Mouse (Mus musculus): Measurements from ENCODE around the gene Scnn1g. TPM values are rescaled to one million over a fixed set of nuclear protein-coding genes. Genes with fewer than 3 reads are reported as not detected.

Scnn1g gene
- polyA plus RNA-seq, 1 experiment from 2014 or later: not detected

DNA sequence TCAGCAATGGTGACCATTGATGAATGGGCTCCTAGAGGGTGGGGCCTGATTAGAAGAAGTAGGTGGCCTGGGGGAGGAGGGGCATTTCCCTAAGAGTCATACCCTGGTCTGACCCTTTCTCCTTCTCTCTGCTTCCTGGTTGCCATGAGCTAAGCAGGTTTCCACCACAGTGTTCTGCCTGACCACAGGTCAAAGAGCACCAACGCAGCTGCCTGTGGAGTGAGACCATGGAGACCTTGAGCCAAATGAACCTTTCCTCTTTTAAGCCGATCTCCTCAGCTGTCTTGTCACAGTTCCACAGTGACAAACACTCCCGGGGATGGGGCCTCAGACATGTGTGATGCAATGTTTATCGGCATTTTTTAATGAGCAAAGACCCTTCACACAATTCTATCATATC lies 68.7 kb downstream of the Scnn1g start:
- DNase-seq (ENCODE audit: low spot score) (no peak), ATAC-seq (ENCODE audit: low FRiP score) (no peak)
- no peaks in the 10 kb centered on the region for H3K4me1 ChIP-seq (replicated peaks; ENCODE audit: control insufficient read depth, insufficient read depth, low read length)
- no peaks in the 10 kb centered on the region for H3K36me3 ChIP-seq (replicated peaks; ENCODE audit: control insufficient read depth, insufficient read depth)
- no peaks in the 10 kb centered on the region for H3K9me3 ChIP-seq (ENCODE audit: control insufficient read depth, low read length)
- H3K4me2 ChIP-seq (replicated peaks): no peak overlapping the region
- no peak overlapping the region for H3K27ac ChIP-seq
- H3K4me3 ChIP-seq (replicated peaks; ENCODE audit: low read length): no peak overlapping the region
- WGBS: 94% methylated on average over 4 of the region's 4 CpGs
- no peak overlapping the region for H3K9ac ChIP-seq
- no peaks in the 10 kb centered on the region for H3K27me3 ChIP-seq (ENCODE audit: control insufficient read depth, insufficient read depth, low read length)

- no peak for ATAC-seq (ENCODE audit: low FRiP score)
- 87% methylated on average over 3 of the region's 3 CpGs for WGBS
- no peaks in the 10 kb centered on the region for H3K9me3 ChIP-seq (ENCODE audit: control insufficient read depth, low read length)
These were observed 71.7 kb downstream of the Scnn1g start for GRCm38 (mm10) chr7:121805811-121806496.

DNA sequence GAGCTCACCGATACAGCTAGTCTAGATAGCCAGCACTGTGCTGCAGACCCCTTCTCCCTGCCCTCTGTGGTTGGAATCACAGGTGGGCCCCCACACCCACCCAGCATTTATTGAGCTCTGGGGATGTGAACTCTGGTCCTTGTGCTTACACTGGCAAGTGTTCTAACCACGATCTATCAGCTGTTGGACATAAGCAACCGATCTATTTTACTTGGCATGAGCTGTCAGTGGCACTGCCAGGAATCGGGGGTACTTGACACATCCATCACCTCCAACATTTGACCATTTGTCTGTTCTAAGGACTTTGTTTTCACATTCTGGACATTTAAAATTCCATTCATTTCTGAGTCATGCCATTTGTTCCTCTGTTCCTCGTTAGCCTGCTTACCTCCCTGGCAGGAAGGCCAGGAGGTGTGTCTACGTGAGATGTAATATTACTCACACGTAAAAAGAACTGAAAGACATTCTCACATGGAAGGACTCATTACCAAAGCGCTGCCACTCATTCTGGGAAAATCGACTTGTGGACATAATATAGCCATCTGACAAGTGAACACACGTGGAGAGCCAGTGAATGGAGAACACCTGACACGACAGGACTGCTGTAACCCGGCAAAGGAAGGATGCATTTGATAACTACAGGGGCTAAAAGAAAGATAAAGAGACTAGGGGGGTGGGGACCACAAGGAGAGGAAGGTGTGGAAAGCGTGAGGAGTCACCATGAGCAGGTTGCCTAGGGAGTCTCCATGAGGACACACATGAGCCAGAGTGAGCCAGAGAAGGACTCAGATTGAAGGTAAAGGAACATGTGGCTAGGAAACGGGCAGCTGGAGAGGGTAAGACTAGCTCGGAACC lies 73.7 kb downstream of the Scnn1g start:
- H3K4me1 ChIP-seq (replicated peaks; ENCODE audit: control insufficient read depth, insufficient read depth, low read length): no peaks in the 10 kb centered on the region
- H3K4me3 ChIP-seq (replicated peaks; ENCODE audit: low read length): no peak overlapping the region
- H3K27me3 ChIP-seq (ENCODE audit: control insufficient read depth, insufficient read depth, low read length): no peaks in the 10 kb centered on the region
- no peak for ATAC-seq (ENCODE audit: low FRiP score)
- H3K4me2 ChIP-seq (replicated peaks): no peak overlapping the region
- no peaks in the 10 kb centered on the region for H3K36me3 ChIP-seq (replicated peaks; ENCODE audit: control insufficient read depth, insufficient read depth)
- no peaks in the 10 kb centered on the region for H3K9me3 ChIP-seq (ENCODE audit: control insufficient read depth, low read length)
- H3K27ac ChIP-seq: no peak overlapping the region
- no peak for DNase-seq (ENCODE audit: low spot score)
- 84% methylated on average over 15 of the region's 15 CpGs for WGBS
- no peak overlapping the region for H3K9ac ChIP-seq

More at GRCm38 (mm10) chr7:121805811-121806496, 71.7 kb downstream of the Scnn1g start:
- Histone ChIP-seq H3K4me2 (replicated peaks) (no peak overlapping the region), H3K4me3 (replicated peaks; ENCODE audit: low read length) (no peak overlapping the region), H3K9ac (no peak overlapping the region), H3K36me3 (replicated peaks; ENCODE audit: control insufficient read depth, insufficient read depth) (no peaks in the 10 kb centered on the region), H3K27me3 (ENCODE audit: control insufficient read depth, insufficient read depth, low read length) (no peaks in the 10 kb centered on the region), H3K27ac (no peak overlapping the region), H3K4me1 (replicated peaks; ENCODE audit: control insufficient read depth, insufficient read depth, low read length) (no peaks in the 10 kb centered on the region)
- no peak for DNase-seq (ENCODE audit: low spot score)

Other genes with a start within 250 kb of the Scnn1g start
- 4.8 and 5.2 TPM in 2 replicates for gene Usp31, start 27.2 kb upstream of the Scnn1g start, polyA plus RNA-seq (2014; fragmentation: Nextera tagmentation; extraction: Ambion mirVana)
- 0.08 and 0.26 TPM in 2 replicates for gene Scnn1b, start 130.6 kb downstream of the Scnn1g start, polyA plus RNA-seq (2014; fragmentation: Nextera tagmentation; extraction: Ambion mirVana)
- 21.1 and 24.4 TPM in 2 replicates for gene Cog7, start 247.2 kb downstream of the Scnn1g start, polyA plus RNA-seq (2014; fragmentation: Nextera tagmentation; extraction: Ambion mirVana)